15 mouse cellular contexts compared by ENCODE assay signal in genomic region chr10:121556263-121556662, GRCm38 (mm10). TPM values are rescaled to one million over a fixed set of nuclear protein-coding genes. Genes with fewer than 3 reads are reported as not detected.
A peak's percentile ranks its signal among the peaks of the same experiment; 100 is the strongest.
DNase-seq lines count a peak whose midpoint lies in the region; ATAC-seq and TF ChIP-seq lines count a peak whose summit lies in the region.
"Had no signal": no experiment of that assay in that cellular context is flagged by ENCODE, and none has a peak within 500 bp of the region (broad histone marks: within the 10 kb centered on the region; RNA-seq: fewer than 3 reads in every experiment).

No protein-coding gene starts in this region.

- H3K9me3 ChIP-seq in lung, postnatal 0 days (ENCODE audit: low read length), result no peaks in the 10 kb centered on the region
- no peaks in the 10 kb centered on the region for H3K9me3 ChIP-seq in neural tube, embryonic 15.5 days (replicated peaks)
- H3K9me3 ChIP-seq in hindbrain, embryonic 11.5 days (ENCODE audit: control insufficient read depth, low read length), result no peaks in the 10 kb centered on the region
- H3K9me3 ChIP-seq: heart, embryonic 15.5 days had no signal

- TF ChIP-seq EP300 in heart, adult 2 months (IDR thresholded peaks at IDR 0.05; ENCODE audit: insufficient read depth, low read depth, low read length), result no peak
- TF ChIP-seq EP300 in lung, postnatal 0 days (IDR thresholded peaks at IDR 0.05), result no peak

- intact Hi-C loops in heart, adult 2 months (cut with DNase I), result no loop called here
- intact Hi-C loops in heart, postnatal 10 days (cut with DNase I), result no loop called here

- 0 out of 2 replicates have a peak, but pooled peaks have one; percentile 14 for TF ChIP-seq CTCF in heart, adult 2 months (IDR thresholded peaks at IDR 0.05)
- peak; percentile 53 for TF ChIP-seq CTCF in lung, postnatal 0 days (IDR thresholded peaks at IDR 0.05)
- TF ChIP-seq CTCF in cortical plate, adult 2 months (IDR thresholded peaks at IDR 0.05; ENCODE audit: extremely low read depth, insufficient read depth, low read length), result 0 out of 2 replicates have a peak, but pooled peaks have one; percentile 1

- 77% methylated on average over 6 of the region's 6 CpGs for WGBS in heart, adult 2 months
- 77% methylated on average over 6 of the region's 6 CpGs for WGBS in lung, postnatal 0 days
- 81% methylated on average over 6 of the region's 6 CpGs for WGBS in neural tube, embryonic 15.5 days
- WGBS in hindbrain, embryonic 11.5 days, result 81% methylated on average over 6 of the region's 6 CpGs

- DNase-seq in heart, adult 2 months, result no peak
- DNase-seq in heart, postnatal 10 days, result no peak
- DNase-seq in lung, postnatal 0 days (ENCODE audit: low spot score), result no peak
- no peak for DNase-seq in lung, adult 18-20 months
- DNase-seq in lung, postnatal 14 days, result peak; percentile 14
- DNase-seq in hindbrain, embryonic 11.5 days (ENCODE audit: low spot score), result no peak
- DNase-seq: adrenal gland, postnatal 36 days; cerebellum, adult 11-12 months; embryo, embryonic 11 days; retina, postnatal 1 day; thymus, adult 2 months had no signal

- H3K27ac ChIP-seq in heart, adult 2 months, result no peak overlapping the region
- H3K27ac ChIP-seq in lung, postnatal 0 days (ENCODE audit: low read length), result no peak overlapping the region
- H3K27ac ChIP-seq in cortical plate, adult 2 months (ENCODE audit: insufficient read depth, low read length), result no peak overlapping the region
- H3K27ac ChIP-seq in neural tube, embryonic 15.5 days (replicated peaks), result no peak overlapping the region
- no peak overlapping the region for H3K27ac ChIP-seq in hindbrain, embryonic 11.5 days (ENCODE audit: low read depth, low read length)
- H3K27ac ChIP-seq: heart, embryonic 15.5 days had no signal

- TF ChIP-seq POLR2A in heart, adult 2 months (IDR thresholded peaks at IDR 0.05; ENCODE audit: insufficient read depth, low read depth, low read length), result no peak
- TF ChIP-seq POLR2A in cortical plate, adult 2 months (IDR thresholded peaks at IDR 0.05; ENCODE audit: extremely low read depth, insufficient read depth, low read length), result no peak

- H3K79me2 ChIP-seq in heart, adult 2 months (replicated peaks; ENCODE audit: control insufficient read depth, insufficient read depth, low read length), result no peaks in the 10 kb centered on the region

- H3K4me1 ChIP-seq in heart, adult 2 months (ENCODE audit: control insufficient read depth, insufficient read depth, low read length), result no peaks in the 10 kb centered on the region
- H3K4me1 ChIP-seq in lung, postnatal 0 days (ENCODE audit: insufficient read depth, low read depth, low read length), result no peaks in the 10 kb centered on the region
- peaks cover 5% of the 10 kb centered on the region for H3K4me1 ChIP-seq in cortical plate, adult 2 months (ENCODE audit: control insufficient read depth, insufficient read depth, low read length)
- H3K4me1 ChIP-seq in neural tube, embryonic 15.5 days, result no peaks in the 10 kb centered on the region
- H3K4me1 ChIP-seq in hindbrain, embryonic 11.5 days (replicated peaks; ENCODE audit: control insufficient read depth, insufficient read depth, low read length), result no peaks in the 10 kb centered on the region
- H3K4me1 ChIP-seq: heart, embryonic 15.5 days had no signal

- no peaks in the 10 kb centered on the region for H3K27me3 ChIP-seq in heart, adult 2 months (ENCODE audit: control insufficient read depth, insufficient read depth, low read length)
- H3K27me3 ChIP-seq in lung, postnatal 0 days (replicated peaks; ENCODE audit: insufficient read depth, low read length), result no peaks in the 10 kb centered on the region
- no peaks in the 10 kb centered on the region for H3K27me3 ChIP-seq in neural tube, embryonic 15.5 days (replicated peaks)
- H3K27me3 ChIP-seq in hindbrain, embryonic 11.5 days (ENCODE audit: control insufficient read depth, insufficient read depth, low read length), result no peaks in the 10 kb centered on the region
- H3K27me3 ChIP-seq: heart, embryonic 15.5 days; Patski had no signal

- ATAC-seq in lung, postnatal 0 days, result no peak
- ATAC-seq in neural tube, embryonic 15.5 days (ENCODE audit: low FRiP score), result no peak
- no peak for ATAC-seq in hindbrain, embryonic 11.5 days (ENCODE audit: low FRiP score)
- ATAC-seq: Patski had no signal

- H3K4me2 ChIP-seq in lung, postnatal 0 days (replicated peaks; ENCODE audit: low read depth, low read length), result no peak overlapping the region
- H3K4me2 ChIP-seq in neural tube, embryonic 15.5 days, result no peak overlapping the region
- no peak overlapping the region for H3K4me2 ChIP-seq in hindbrain, embryonic 11.5 days (replicated peaks; ENCODE audit: low read depth, low read length)
- H3K4me2 ChIP-seq: heart, embryonic 15.5 days had no signal

- no peak overlapping the region for H3K4me3 ChIP-seq in heart, adult 2 months
- H3K4me3 ChIP-seq in lung, postnatal 0 days (ENCODE audit: low read depth, low read length), result no peak overlapping the region
- no peak overlapping the region for H3K4me3 ChIP-seq in cortical plate, adult 2 months (ENCODE audit: insufficient read depth, low read length)
- H3K4me3 ChIP-seq in neural tube, embryonic 15.5 days (replicated peaks), result no peak overlapping the region
- no peak overlapping the region for H3K4me3 ChIP-seq in hindbrain, embryonic 11.5 days (ENCODE audit: low read depth, low read length)
- H3K4me3 ChIP-seq: heart, embryonic 15.5 days had no signal

- no peak overlapping the region for H3K9ac ChIP-seq in heart, adult 2 months (ENCODE audit: low read depth, low read length)
- H3K9ac ChIP-seq in lung, postnatal 0 days (replicated peaks; ENCODE audit: low read depth), result no peak overlapping the region
- H3K9ac ChIP-seq in neural tube, embryonic 15.5 days (replicated peaks), result no peak overlapping the region
- H3K9ac ChIP-seq in hindbrain, embryonic 11.5 days (ENCODE audit: low read depth, low read length), result no peak overlapping the region
- H3K9ac ChIP-seq: heart, embryonic 15.5 days had no signal

- no peaks in the 10 kb centered on the region for H3K36me3 ChIP-seq in heart, adult 2 months (ENCODE audit: control insufficient read depth, insufficient read depth, low read length)
- peaks cover 47% of the 10 kb centered on the region for H3K36me3 ChIP-seq in lung, postnatal 0 days (ENCODE audit: insufficient read depth, low read length)
- H3K36me3 ChIP-seq in neural tube, embryonic 15.5 days, result peaks cover 68% of the 10 kb centered on the region
- peaks cover 8% of the 10 kb centered on the region for H3K36me3 ChIP-seq in hindbrain, embryonic 11.5 days (ENCODE audit: control insufficient read depth, insufficient read depth, low read length)

RNA-seq across cellular contexts. Expression of gene Tbk1, which starts 30.3 kb away (rescaled TPM):
- total RNA-seq in heart, adult 2 months (2021), result 10 to 100 TPM; 14.9 to 15.6 TPM
- 7.2 and 13.4 TPM in 2 replicates for polyA plus RNA-seq in heart, adult 2 months (2012; rRNA removed)
- 10 to 100 TPM; 17.3 to 19.5 TPM for total RNA-seq in heart, postnatal 10 days (2021)
- polyA plus RNA-seq in lung, postnatal 0 days (2015; fragmentation: Nextera tagmentation; extraction: Ambion mirVana), result 25.9 and 28.0 TPM in 2 replicates
- 41.5 and 46.4 TPM in 2 replicates for polyA plus RNA-seq in cortical plate, adult 2 months (2012; rRNA removed)
- polyA plus RNA-seq in neural tube, embryonic 15.5 days (2015; fragmentation: Nextera tagmentation; extraction: Ambion mirVana), result 28.2 and 29.3 TPM in 2 replicates
- 36.4 and 38.3 TPM in 2 replicates for polyA plus RNA-seq in hindbrain, embryonic 11.5 days (2014; fragmentation: Nextera tagmentation; extraction: Ambion mirVana)

Comparison
In these comparisons a context has a peak if more than half of its experiments do, and no peak if none do; other contexts are left out.
1. CTCF ChIP-seq: peak in every context shown above with its lines; median percentile 53 in lung, postnatal 0 days; 14 in heart, adult 2 months; 1 in cortical plate, adult 2 months.